Mouse (Mus musculus): ENCODE measurements around the gene Fbxl18. TPM values are rescaled to one million over a fixed set of nuclear protein-coding genes. Genes with fewer than 3 reads are reported as not detected.

The Fbxl18 gene
- polyA plus RNA-seq, 2 experiments, result 10.2 to 12.5 TPM

DNA sequence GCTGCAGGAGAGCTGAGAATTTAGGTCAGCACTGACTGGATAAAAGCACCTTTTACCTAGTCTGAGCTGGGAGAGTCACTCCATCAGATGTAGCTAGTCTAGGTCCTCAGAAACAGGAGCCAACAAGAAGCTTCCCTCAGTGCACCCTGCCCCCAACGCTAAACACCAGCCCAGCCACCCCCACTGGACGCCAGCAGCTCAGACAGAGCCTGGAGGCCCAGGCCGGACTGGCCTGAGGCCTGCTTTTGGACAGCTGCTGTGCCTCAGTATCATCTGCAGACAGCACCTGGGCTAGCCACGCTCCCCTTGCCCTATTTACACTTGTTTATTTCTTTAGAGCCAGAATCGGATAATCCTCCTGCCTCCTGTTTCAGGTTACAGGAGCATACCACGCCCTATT is 58.3 kb downstream of the Fbxl18 start:
- Histone ChIP-seq H3K27me3 (ENCODE audit: control insufficient read depth, insufficient read depth, low read length) (no peaks in the 10 kb centered on the region), H3K4me2 (replicated peaks; ENCODE audit: low read depth, low read length, severe bottlenecking) (no peak overlapping the region), H3K9me3 (ENCODE audit: control insufficient read depth, low read length) (no peaks in the 10 kb centered on the region), H3K36me3 (ENCODE audit: control insufficient read depth, insufficient read depth, low read length) (no peaks in the 10 kb centered on the region), H3K4me1 (ENCODE audit: control insufficient read depth, insufficient read depth, low read length) (no peaks in the 10 kb centered on the region), H3K4me3 (replicated peaks; ENCODE audit: low read length) (no peak overlapping the region), H3K9ac (ENCODE audit: low read depth, low read length, severe bottlenecking) (no peak overlapping the region), H3K27ac (replicated peaks; ENCODE audit: low read depth, low read length) (no peak overlapping the region)
- DNase-seq (ENCODE audit: low spot score), result no peak
- no peak for ATAC-seq (ENCODE audit: low FRiP score, low read depth)
- TF ChIP-seq POLR2A (IDR thresholded peaks at IDR 0.05; ENCODE audit: borderline replicate concordance, extremely low read depth, insufficient read depth, insufficient read length), result no peak
- 55% methylated on average over 6 of the region's 6 CpGs for WGBS

DNA sequence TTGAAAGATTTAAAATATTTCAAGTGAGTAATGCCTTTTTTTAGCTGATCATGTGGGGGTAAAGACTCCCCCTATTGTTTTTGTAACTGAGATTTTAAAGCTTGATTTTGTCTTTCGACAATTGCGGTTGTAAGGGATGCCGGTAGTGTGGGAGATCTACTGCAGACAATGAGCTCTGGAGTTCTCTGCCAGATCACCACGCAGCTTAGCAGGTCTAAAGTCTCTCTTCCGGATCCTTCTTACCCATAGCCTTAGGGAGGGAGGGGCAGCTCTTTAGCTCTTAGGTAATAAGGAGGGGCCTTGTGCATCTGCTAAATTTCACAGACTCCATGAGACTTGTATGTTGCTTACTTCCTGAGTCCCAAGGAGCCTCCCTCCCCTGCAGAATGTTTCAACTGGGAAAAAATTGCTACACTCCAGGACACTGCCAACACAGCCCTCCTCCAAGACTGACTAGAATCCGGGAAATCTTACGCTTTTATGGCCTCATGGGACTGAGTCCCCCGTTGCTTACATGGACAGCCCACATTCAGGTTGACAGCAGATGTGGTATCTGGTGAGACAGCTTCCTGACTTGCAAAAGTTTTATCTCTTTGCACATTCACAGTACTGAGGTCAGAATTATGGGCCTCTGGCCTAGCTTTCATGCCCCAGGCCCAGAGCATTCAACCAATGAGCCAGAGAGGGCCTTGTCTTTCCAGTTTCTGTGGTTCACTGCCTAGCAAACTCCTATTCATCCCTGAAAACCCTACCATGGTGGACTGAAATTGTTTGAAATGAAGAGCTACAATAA is 61.4 kb downstream of the Fbxl18 start:
- no peak for ATAC-seq (ENCODE audit: low FRiP score, low read depth)
- Histone ChIP-seq H3K27me3 (ENCODE audit: control insufficient read depth, insufficient read depth, low read length) (no peaks in the 10 kb centered on the region), H3K4me3 (replicated peaks; ENCODE audit: low read length) (no peak overlapping the region), H3K9ac (ENCODE audit: low read depth, low read length, severe bottlenecking) (no peak overlapping the region), H3K36me3 (ENCODE audit: control insufficient read depth, insufficient read depth, low read length) (no peaks in the 10 kb centered on the region), H3K4me2 (replicated peaks; ENCODE audit: low read depth, low read length, severe bottlenecking) (no peak overlapping the region), H3K9me3 (ENCODE audit: control insufficient read depth, low read length) (no peaks in the 10 kb centered on the region), H3K27ac (replicated peaks; ENCODE audit: low read depth, low read length) (no peak overlapping the region), H3K4me1 (ENCODE audit: control insufficient read depth, insufficient read depth, low read length) (no peaks in the 10 kb centered on the region)
- TF ChIP-seq POLR2A (IDR thresholded peaks at IDR 0.05; ENCODE audit: borderline replicate concordance, extremely low read depth, insufficient read depth, insufficient read length), result no peak
- WGBS, result 72% methylated on average over 8 of the region's 8 CpGs
- DNase-seq (ENCODE audit: low spot score), result no peak

DNA sequence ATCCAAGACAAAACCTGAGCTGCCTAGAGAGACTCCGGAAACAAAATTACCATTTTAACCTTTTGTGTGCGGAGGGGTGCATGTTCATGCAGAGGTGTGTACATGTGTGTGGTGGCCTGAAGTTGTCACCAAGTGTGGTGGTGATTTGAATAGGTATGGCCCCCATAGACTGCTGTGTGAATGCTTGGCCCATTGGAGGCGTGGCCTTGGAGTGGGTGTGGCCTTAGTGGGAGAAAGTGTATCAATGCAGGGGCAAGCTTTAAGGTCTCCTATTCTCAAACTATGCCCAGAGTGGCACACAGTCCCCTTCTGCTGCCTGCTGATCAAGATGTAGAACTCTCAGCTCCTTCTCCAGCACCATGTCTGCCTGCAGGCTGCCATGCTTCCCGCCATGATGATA is 69.1 kb downstream of the Fbxl18 start:
- Histone ChIP-seq H3K9ac (ENCODE audit: low read depth, low read length, severe bottlenecking) (no peak overlapping the region), H3K4me1 (ENCODE audit: control insufficient read depth, insufficient read depth, low read length) (peaks cover 28% of the 10 kb centered on the region), H3K27ac (replicated peaks; ENCODE audit: low read depth, low read length) (no peak overlapping the region), H3K27me3 (ENCODE audit: control insufficient read depth, insufficient read depth, low read length) (no peaks in the 10 kb centered on the region), H3K36me3 (ENCODE audit: control insufficient read depth, insufficient read depth, low read length) (no peaks in the 10 kb centered on the region), H3K4me2 (replicated peaks; ENCODE audit: low read depth, low read length, severe bottlenecking) (no peak overlapping the region), H3K9me3 (ENCODE audit: control insufficient read depth, low read length) (no peaks in the 10 kb centered on the region), H3K4me3 (replicated peaks; ENCODE audit: low read length) (no peak overlapping the region)
- 83% methylated on average over 4 of the region's 4 CpGs for WGBS
- ATAC-seq (ENCODE audit: low FRiP score, low read depth) (no peak), DNase-seq (ENCODE audit: low spot score) (no peak)
- no peak for TF ChIP-seq POLR2A (IDR thresholded peaks at IDR 0.05; ENCODE audit: borderline replicate concordance, extremely low read depth, insufficient read depth, insufficient read length)

DNA sequence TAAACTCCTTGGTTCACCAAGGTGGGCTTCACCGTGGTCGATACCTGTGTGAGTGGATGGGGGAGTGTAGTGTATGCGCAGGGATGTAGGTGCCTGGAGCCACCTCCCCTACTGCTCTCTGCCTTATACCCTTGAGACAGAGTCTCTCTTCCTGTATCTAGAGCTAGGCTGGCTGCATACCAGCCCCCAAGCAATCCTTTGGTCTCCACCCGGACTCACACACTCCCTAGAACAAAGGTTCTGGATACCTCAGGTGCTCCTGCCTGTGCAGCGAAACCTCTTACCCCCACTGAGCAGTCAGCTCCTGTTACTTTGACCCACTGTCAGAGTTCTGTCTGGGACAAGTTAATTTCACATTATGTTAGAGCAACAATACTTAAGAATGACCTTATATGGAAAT is 69.6 kb downstream of the Fbxl18 start:
- Histone ChIP-seq H3K4me2 (replicated peaks; ENCODE audit: low read depth, low read length, severe bottlenecking) (no peak overlapping the region), H3K27me3 (ENCODE audit: control insufficient read depth, insufficient read depth, low read length) (no peaks in the 10 kb centered on the region), H3K4me1 (ENCODE audit: control insufficient read depth, insufficient read depth, low read length) (peaks cover 28% of the 10 kb centered on the region), H3K9ac (ENCODE audit: low read depth, low read length, severe bottlenecking) (no peak overlapping the region), H3K9me3 (ENCODE audit: control insufficient read depth, low read length) (no peaks in the 10 kb centered on the region), H3K36me3 (ENCODE audit: control insufficient read depth, insufficient read depth, low read length) (no peaks in the 10 kb centered on the region), H3K27ac (replicated peaks; ENCODE audit: low read depth, low read length) (no peak overlapping the region; the same call in 1 of the 2 replicates), H3K4me3 (replicated peaks; ENCODE audit: low read length) (no peak overlapping the region)
- WGBS, result 71% methylated on average over 5 of the region's 5 CpGs
- ATAC-seq (ENCODE audit: low FRiP score, low read depth) (no peak), DNase-seq (ENCODE audit: low spot score) (no peak)
- TF ChIP-seq POLR2A (IDR thresholded peaks at IDR 0.05; ENCODE audit: borderline replicate concordance, extremely low read depth, insufficient read depth, insufficient read length), result no peak

DNA sequence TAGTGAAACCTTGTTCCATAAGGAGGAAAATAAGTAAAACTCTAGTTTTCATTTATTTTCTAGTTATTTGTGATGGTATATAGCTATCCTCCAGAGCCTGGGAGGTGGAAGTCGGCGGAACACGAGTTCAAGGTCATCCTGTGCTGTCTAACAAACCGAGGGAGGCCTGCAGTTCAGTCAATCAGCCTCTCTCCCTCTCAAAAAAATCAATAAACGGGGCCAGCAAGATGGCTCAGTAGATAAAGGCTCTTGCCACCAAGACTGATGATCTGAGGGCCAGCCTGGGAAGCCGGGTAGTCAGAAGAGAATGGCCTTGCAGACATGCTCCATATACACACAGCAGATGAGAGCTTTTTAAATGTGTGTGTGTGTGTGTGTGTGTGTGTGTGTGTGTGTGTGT is 71.1 kb downstream of the Fbxl18 start:
- 30% methylated on average over 6 of the region's 6 CpGs for WGBS
- ATAC-seq (ENCODE audit: low FRiP score, low read depth) (no peak), DNase-seq (ENCODE audit: low spot score) (no peak)
- no peak for TF ChIP-seq POLR2A (IDR thresholded peaks at IDR 0.05; ENCODE audit: borderline replicate concordance, extremely low read depth, insufficient read depth, insufficient read length)
- Histone ChIP-seq H3K27me3 (ENCODE audit: control insufficient read depth, insufficient read depth, low read length) (no peaks in the 10 kb centered on the region), H3K4me1 (ENCODE audit: control insufficient read depth, insufficient read depth, low read length) (peaks cover 28% of the 10 kb centered on the region), H3K27ac (replicated peaks; ENCODE audit: low read depth, low read length) (peak overlapping the region; percentile 100), H3K36me3 (ENCODE audit: control insufficient read depth, insufficient read depth, low read length) (no peaks in the 10 kb centered on the region), H3K4me3 (replicated peaks; ENCODE audit: low read length) (peak overlapping the region; percentile 98), H3K4me2 (replicated peaks; ENCODE audit: low read depth, low read length, severe bottlenecking) (peak overlapping the region; percentile 97), H3K9ac (ENCODE audit: low read depth, low read length, severe bottlenecking) (peak overlapping the region; percentile 98), H3K9me3 (ENCODE audit: control insufficient read depth, low read length) (no peaks in the 10 kb centered on the region)

All from limb, embryonic 14.5 days (tissue).